12 mouse cellular contexts compared by ENCODE assay signal in genomic region chr9:104123622-104124021, GRCm38 (mm10). TPM values are rescaled to one million over a fixed set of nuclear protein-coding genes. Genes with fewer than 3 reads are reported as not detected.
DNase-seq lines count a peak whose midpoint lies in the region; ATAC-seq and TF ChIP-seq lines count a peak whose summit lies in the region.
"Had no signal": no experiment of that assay in that cellular context is flagged by ENCODE, and none has a peak within 500 bp of the region (broad histone marks: within the 10 kb centered on the region; RNA-seq: fewer than 3 reads in every experiment).

No protein-coding gene starts in this region.

- 0 out of 2 replicates have a peak overlapping the region, but pooled peaks have one; percentile 12 for H3K27ac ChIP-seq in hindbrain, embryonic 16.5 days (ENCODE audit: low read depth, low read length)
- H3K27ac ChIP-seq in hindbrain, embryonic 12.5 days: no peak overlapping the region
- no peak overlapping the region for H3K27ac ChIP-seq in neural tube, embryonic 11.5 days (ENCODE audit: low read depth, low read length)
- H3K27ac ChIP-seq in heart, adult 2 months: no peak overlapping the region

- H3K4me3 ChIP-seq in hindbrain, embryonic 16.5 days (ENCODE audit: low read length): no peak overlapping the region
- no peak overlapping the region for H3K4me3 ChIP-seq in hindbrain, embryonic 12.5 days
- no peak overlapping the region for H3K4me3 ChIP-seq in neural tube, embryonic 11.5 days (ENCODE audit: low read depth, low read length)
- H3K4me3 ChIP-seq in heart, adult 2 months: no peak overlapping the region
- H3K4me3 ChIP-seq: erythroblast, embryonic 14.5 days had no signal

- H3K4me2 ChIP-seq in hindbrain, embryonic 16.5 days (ENCODE audit: low read length): no peak overlapping the region
- H3K4me2 ChIP-seq in hindbrain, embryonic 12.5 days (replicated peaks): no peak overlapping the region
- no peak overlapping the region for H3K4me2 ChIP-seq in neural tube, embryonic 11.5 days (ENCODE audit: low read depth)
- H3K4me2 ChIP-seq: heart, embryonic 11.5 days; lung, embryonic 14.5 days had no signal

- no peak for DNase-seq in neural tube, embryonic 11.5 days (ENCODE audit: low spot score)
- no peak for DNase-seq in neural tube, embryonic 10.5 days (ENCODE audit: extremely low spot score, low spot score)
- DNase-seq in forelimb bud, embryonic 11.5 days (ENCODE audit: low read depth, low spot score): peak; percentile 17
- no peak for DNase-seq in heart, adult 2 months
- DNase-seq in right cerebral cortex, postnatal 10 days (ENCODE audit: low spot score in 2 of 2): no peak
- DNase-seq: cerebellum, postnatal 10 days; gastrocnemius, postnatal 10 days; lung, embryonic 14.5 days had no signal

- 36% methylated on average over 5 of the region's 5 CpGs for WGBS in hindbrain, embryonic 16.5 days
- whole genome bisulfite sequencing in hindbrain, embryonic 12.5 days: 48% methylated on average over 5 of the region's 5 CpGs
- WGBS in neural tube, embryonic 11.5 days: 32% methylated on average over 5 of the region's 5 CpGs
- 51% methylated on average over 5 of the region's 5 CpGs for WGBS in heart, adult 2 months

- no peak overlapping the region for H3K9ac ChIP-seq in hindbrain, embryonic 16.5 days (ENCODE audit: low read depth, low read length)
- no peak overlapping the region for H3K9ac ChIP-seq in hindbrain, embryonic 12.5 days
- no peak overlapping the region for H3K9ac ChIP-seq in neural tube, embryonic 11.5 days (ENCODE audit: low read length)
- H3K9ac ChIP-seq in heart, adult 2 months (ENCODE audit: low read depth, low read length): no peak overlapping the region
- H3K9ac ChIP-seq: lung, embryonic 14.5 days had no signal

- H3K9me3 ChIP-seq in hindbrain, embryonic 16.5 days (ENCODE audit: control insufficient read depth, low read length): no peaks in the 10 kb centered on the region
- no peaks in the 10 kb centered on the region for H3K9me3 ChIP-seq in hindbrain, embryonic 12.5 days (replicated peaks)
- H3K9me3 ChIP-seq in neural tube, embryonic 11.5 days (ENCODE audit: control insufficient read depth, low read length): no peaks in the 10 kb centered on the region

- no peaks in the 10 kb centered on the region for H3K79me2 ChIP-seq in heart, adult 2 months (replicated peaks; ENCODE audit: control insufficient read depth, insufficient read depth, low read length)

- TF ChIP-seq POLR2A in heart, adult 2 months (IDR thresholded peaks at IDR 0.05; ENCODE audit: insufficient read depth, low read depth, low read length): no peak

- peaks cover 4% of the 10 kb centered on the region for H3K4me1 ChIP-seq in hindbrain, embryonic 16.5 days (ENCODE audit: control insufficient read depth, insufficient read depth, low read depth, low read length)
- H3K4me1 ChIP-seq in hindbrain, embryonic 12.5 days: peaks cover 13% of the 10 kb centered on the region
- peaks cover 9% of the 10 kb centered on the region for H3K4me1 ChIP-seq in neural tube, embryonic 11.5 days (ENCODE audit: control insufficient read depth, insufficient read depth, low read length)
- no peaks in the 10 kb centered on the region for H3K4me1 ChIP-seq in heart, adult 2 months (ENCODE audit: control insufficient read depth, insufficient read depth, low read length)

- TF ChIP-seq EP300 in heart, adult 2 months (IDR thresholded peaks at IDR 0.05; ENCODE audit: insufficient read depth, low read depth, low read length): no peak

- no peak for TF ChIP-seq CTCF in heart, adult 2 months (IDR thresholded peaks at IDR 0.05)

- intact Hi-C loops in heart, adult 2 months (cut with DNase I): no loop called here

- no peaks in the 10 kb centered on the region for H3K36me3 ChIP-seq in hindbrain, embryonic 16.5 days (ENCODE audit: control insufficient read depth, insufficient read depth, low read length)
- no peaks in the 10 kb centered on the region for H3K36me3 ChIP-seq in hindbrain, embryonic 12.5 days
- no peaks in the 10 kb centered on the region for H3K36me3 ChIP-seq in neural tube, embryonic 11.5 days (ENCODE audit: control insufficient read depth, insufficient read depth, low read length)
- no peaks in the 10 kb centered on the region for H3K36me3 ChIP-seq in heart, adult 2 months (ENCODE audit: control insufficient read depth, insufficient read depth, low read length)

- H3K27me3 ChIP-seq in hindbrain, embryonic 16.5 days (replicated peaks; ENCODE audit: control insufficient read depth, insufficient read depth, low read length): no peaks in the 10 kb centered on the region
- no peaks in the 10 kb centered on the region for H3K27me3 ChIP-seq in hindbrain, embryonic 12.5 days
- no peaks in the 10 kb centered on the region for H3K27me3 ChIP-seq in neural tube, embryonic 11.5 days (ENCODE audit: control insufficient read depth, insufficient read depth, low read length)
- H3K27me3 ChIP-seq in heart, adult 2 months (ENCODE audit: control insufficient read depth, insufficient read depth, low read length): no peaks in the 10 kb centered on the region

- no peak for ATAC-seq in hindbrain, embryonic 16.5 days
- no peak for ATAC-seq in hindbrain, embryonic 12.5 days (ENCODE audit: low FRiP score)
- ATAC-seq in neural tube, embryonic 11.5 days (ENCODE audit: insufficient read depth, low FRiP score, low TSS enrichment): 0 out of 2 replicates have a peak, but pooled peaks have one; percentile 28

RNA-seq across cellular contexts. Expression of gene Ackr4, which starts 3.1 kb away (rescaled TPM):
- polyA plus RNA-seq in hindbrain, embryonic 16.5 days (2015; fragmentation: Nextera tagmentation; extraction: Ambion mirVana): 1.8 and 2.6 TPM in 2 replicates
- 0.66 and 0.68 TPM in 2 replicates for polyA plus RNA-seq in hindbrain, embryonic 12.5 days (2016; fragmentation: Nextera tagmentation; extraction: Ambion mirVana)
- polyA plus RNA-seq in neural tube, embryonic 11.5 days (2014; fragmentation: Nextera tagmentation; extraction: Ambion mirVana): 0.18 and 0.52 TPM in 2 replicates
- total RNA-seq in heart, adult 2 months (2021): 1 to 10 TPM; 1.6 to 2.4 TPM
- polyA plus RNA-seq in heart, adult 2 months (2012; rRNA removed): 6.8 and 10.9 TPM in 2 replicates
- polyA plus RNA-seq: erythroblast, embryonic 14.5 days had no signal
